Mouse (Mus musculus) liver, embryonic 14.5 days (tissue): Measurements from ENCODE around the gene Trappc2l.

Experiments used
- CTCF ChIP-seq: IDR thresholded peaks from 2 replicates; pipeline ENCODE4 v1.5.1; 2016; ENCODE audit warnings: antibody characterized with exemption, low read depth, control low read depth
- EP300 ChIP-seq: IDR thresholded peaks from 2 replicates; pipeline ENCODE4 v1.6.1; 2016; ENCODE audit warnings: antibody characterized with exemption, low read depth

DNA sequence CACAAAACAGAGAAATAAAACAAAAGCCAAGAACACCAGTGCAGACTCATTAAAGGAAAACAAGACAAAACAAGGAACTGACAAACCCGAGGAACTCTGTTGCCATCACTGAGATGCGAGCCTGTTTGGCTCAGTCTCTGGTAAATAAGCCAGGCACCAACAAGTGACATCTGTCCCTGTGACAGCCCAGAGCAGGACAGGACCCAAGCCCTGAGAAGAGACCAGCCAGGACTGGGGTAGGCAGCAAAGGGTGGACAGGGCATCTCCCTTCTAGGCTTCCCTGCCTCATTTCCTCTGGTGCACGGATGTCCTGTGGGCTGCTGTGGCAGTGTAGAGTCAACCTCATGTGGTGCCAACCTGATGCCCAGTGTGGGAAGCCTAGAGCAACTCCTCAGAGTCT lies 51.7 kb downstream of the Trappc2l start:
- no peak for TF ChIP-seq EP300
- TF ChIP-seq CTCF: no peak
